Mouse (Mus musculus): ENCODE measurements around the gene Gpr152. TPM values are rescaled to one million over a fixed set of nuclear protein-coding genes. Genes with fewer than 3 reads are reported as not detected.
"Not testable (repeated sequence)": the region's sequence is repeated elsewhere in the genome, so short reads cannot be mapped to it uniquely, and the experiment has no call there.

The Gpr152 gene
- total RNA-seq, 4 experiments from 2014 or later: not detected

- DNase-seq (ENCODE audit: low spot score in 2 of 2): no peak
Observed at GRCm38 (mm10) chr19:4129462-4129861, 10.1 kb upstream of the Gpr152 start.

GRCm38 (mm10) chr19:4130106-4130505 lies 9.5 kb upstream of the Gpr152 start:
- DNase-seq (ENCODE audit: low spot score in 2 of 2): no peak

- DNase-seq (ENCODE audit: low spot score in 2 of 2): no peak
Observed at GRCm38 (mm10) chr19:4131075-4131474, 8.5 kb upstream of the Gpr152 start.

- DNase-seq (ENCODE audit: low spot score in 2 of 2): no peak
Observed at GRCm38 (mm10) chr19:4131768-4132167, 7.8 kb upstream of the Gpr152 start.

GRCm38 (mm10) chr19:4134354-4134753 lies 5.2 kb upstream of the Gpr152 start:
- DNase-seq (ENCODE audit: low spot score in 2 of 2): no peak

- not testable (repeated sequence) for DNase-seq (ENCODE audit: low spot score in 2 of 2)
Observed at GRCm38 (mm10) chr19:4135229-4135962, 4.2 kb upstream of the Gpr152 start.

- not testable (repeated sequence) for DNase-seq (ENCODE audit: low spot score in 2 of 2)
Observed at GRCm38 (mm10) chr19:4135963-4136345, 3.6 kb upstream of the Gpr152 start.

GRCm38 (mm10) chr19:4136463-4136862 lies 3.1 kb upstream of the Gpr152 start:
- DNase-seq (ENCODE audit: low spot score in 2 of 2): no peak

- DNase-seq (ENCODE audit: low spot score in 2 of 2): no peak
Observed at GRCm38 (mm10) chr19:4137913-4138312, 1.7 kb upstream of the Gpr152 start.

GRCm38 (mm10) chr19:4140147-4140546 lies 560 bp downstream of the Gpr152 start:
- DNase-seq (ENCODE audit: low spot score in 2 of 2): no peak

- DNase-seq (ENCODE audit: low spot score in 2 of 2): no peak
Observed at GRCm38 (mm10) chr19:4142416-4143173, 3.0 kb downstream of the Gpr152 start.

- DNase-seq (ENCODE audit: low spot score in 2 of 2): no peak
Observed at GRCm38 (mm10) chr19:4143759-4144268, 4.2 kb downstream of the Gpr152 start, which contains the start of gene Cabp4. Cabp4 (minus strand) TSS chr19:4144033.

GRCm38 (mm10) chr19:4144550-4145498 lies 5.2 kb downstream of the Gpr152 start:
- no peak for DNase-seq (ENCODE audit: low spot score in 2 of 2)

GRCm38 (mm10) chr19:4145936-4146335 lies 6.3 kb downstream of the Gpr152 start:
- DNase-seq (ENCODE audit: low spot score in 2 of 2): no peak

GRCm38 (mm10) chr19:4146366-4147021 lies 6.9 kb downstream of the Gpr152 start:
- no peak for DNase-seq (ENCODE audit: low spot score in 2 of 2)

- DNase-seq (ENCODE audit: low spot score in 2 of 2): no peak
Observed at GRCm38 (mm10) chr19:4147022-4147405, 7.4 kb downstream of the Gpr152 start.

- DNase-seq (ENCODE audit: low spot score in 2 of 2): no peak
Observed at GRCm38 (mm10) chr19:4147782-4148490, 8.3 kb downstream of the Gpr152 start.

- peak; percentile 94 for DNase-seq (ENCODE audit: low spot score in 2 of 2)
Observed at GRCm38 (mm10) chr19:4148491-4148806, 8.9 kb downstream of the Gpr152 start, which contains the start of gene Coro1b. Coro1b (plus strand) TSS chr19:4148619.

GRCm38 (mm10) chr19:4148819-4149218 lies 9.2 kb downstream of the Gpr152 start:
- no peak for DNase-seq (ENCODE audit: low spot score in 2 of 2)

- DNase-seq (ENCODE audit: low spot score in 2 of 2): no peak
Observed at GRCm38 (mm10) chr19:4149283-4149682, 9.7 kb downstream of the Gpr152 start.

All from gastrocnemius, adult 8-10 months (tissue).